Mouse (Mus musculus): ENCODE data around the gene Pm20d1. TPM values are rescaled to one million over a fixed set of nuclear protein-coding genes. Genes with fewer than 3 reads are reported as not detected.
A peak's percentile ranks its signal among the peaks of the same experiment; 100 is the strongest.

The Pm20d1 gene
- polyA plus RNA-seq, 1 experiment from 2014 or later: 0.46 TPM

DNA sequence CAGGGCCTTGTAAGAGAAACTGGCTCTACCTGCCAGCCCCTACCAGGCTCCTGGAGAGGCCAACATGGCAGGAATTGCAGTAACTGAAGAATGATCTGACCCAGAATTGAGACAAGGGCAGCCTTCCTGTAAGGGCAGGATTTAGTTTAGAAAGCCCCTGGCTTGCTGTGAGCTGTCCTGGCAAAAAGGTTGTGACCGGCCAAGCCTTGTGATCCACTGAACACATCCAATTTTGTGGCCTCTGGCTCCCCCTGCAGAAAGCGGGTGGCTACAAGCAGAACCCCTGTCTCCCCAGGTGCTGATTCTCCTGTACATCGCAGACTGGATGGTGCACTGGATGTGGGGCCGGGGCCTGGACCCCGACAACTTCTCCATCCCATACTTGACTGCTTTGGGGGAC is 49.1 kb downstream of the Pm20d1 start:
- no peak overlapping the region for H3K4me2 ChIP-seq (ENCODE audit: low read length)
- no peaks in the 10 kb centered on the region for H3K27me3 ChIP-seq (ENCODE audit: control insufficient read depth, insufficient read depth, low read depth, low read length)
- peaks cover 15% of the 10 kb centered on the region for H3K36me3 ChIP-seq (ENCODE audit: control insufficient read depth, insufficient read depth, low read length)
- H3K9ac ChIP-seq (ENCODE audit: low read depth, low read length): no peak overlapping the region
- no peak overlapping the region for H3K4me3 ChIP-seq (ENCODE audit: low read depth, low read length)
- no peak for ATAC-seq
- H3K9me3 ChIP-seq (replicated peaks; ENCODE audit: control insufficient read depth, low read length, poor library complexity, severe bottlenecking): no peaks in the 10 kb centered on the region
- no peaks in the 10 kb centered on the region for H3K4me1 ChIP-seq (ENCODE audit: control insufficient read depth, insufficient read depth, low read length)
- H3K27ac ChIP-seq (ENCODE audit: low read length): no peak overlapping the region
- 81% methylated on average over 5 of the region's 5 CpGs for WGBS

DNA sequence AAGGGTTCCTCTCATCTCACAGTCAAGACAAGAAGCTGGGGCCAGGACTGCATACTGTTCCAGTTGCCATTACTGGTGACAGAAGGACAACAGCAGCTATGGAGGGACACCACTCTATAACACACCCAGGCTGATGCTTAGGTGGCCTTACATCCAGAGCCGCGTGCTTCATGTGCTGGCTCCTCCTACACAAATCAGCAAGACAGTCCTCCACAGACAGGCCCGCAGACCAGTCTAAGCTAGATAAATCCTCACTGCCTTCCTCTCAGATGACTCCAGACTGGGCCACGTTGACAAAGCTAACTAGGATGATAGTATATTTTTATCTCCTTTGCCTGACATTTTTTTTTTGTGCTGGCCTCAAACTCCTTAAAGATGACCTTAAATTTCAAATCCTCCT is 64.6 kb downstream of the Pm20d1 start:
- Histone ChIP-seq H3K4me1 (ENCODE audit: control insufficient read depth, insufficient read depth, low read length) (no peaks in the 10 kb centered on the region), H3K4me2 (ENCODE audit: low read length) (no peak overlapping the region), H3K36me3 (ENCODE audit: control insufficient read depth, insufficient read depth, low read length) (no peaks in the 10 kb centered on the region), H3K9me3 (replicated peaks; ENCODE audit: control insufficient read depth, low read length, poor library complexity, severe bottlenecking) (no peaks in the 10 kb centered on the region), H3K4me3 (ENCODE audit: low read depth, low read length) (no peak overlapping the region), H3K27me3 (ENCODE audit: control insufficient read depth, insufficient read depth, low read depth, low read length) (no peaks in the 10 kb centered on the region), H3K9ac (ENCODE audit: low read depth, low read length) (no peak overlapping the region), H3K27ac (ENCODE audit: low read length) (no peak overlapping the region)
- WGBS: 91% methylated on average over 4 of the region's 4 CpGs
- no peak for ATAC-seq

DNA sequence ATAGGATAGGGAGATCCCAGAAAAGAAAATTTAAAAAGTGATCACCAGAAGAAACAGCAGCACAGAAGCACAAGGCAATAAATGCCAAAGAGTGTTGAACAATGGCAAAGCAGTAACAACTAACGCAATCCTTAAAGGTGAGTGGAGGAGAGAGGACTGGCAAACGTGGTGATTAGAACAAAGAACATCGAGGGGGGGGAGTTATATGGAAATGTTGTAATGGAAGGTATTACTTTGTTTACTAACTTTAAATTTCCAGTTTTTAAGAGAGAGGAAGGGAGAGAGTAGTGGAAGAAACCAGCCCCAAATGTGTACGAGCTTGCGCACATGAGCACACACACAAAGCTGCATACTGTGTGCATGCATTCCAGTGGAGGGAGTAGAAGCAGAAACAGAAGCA is 68.4 kb downstream of the Pm20d1 start:
- Histone ChIP-seq H3K4me1 (ENCODE audit: control insufficient read depth, insufficient read depth, low read length) (peaks cover 4% of the 10 kb centered on the region; the same call in 1 of the 2 replicates), H3K27ac (ENCODE audit: low read length) (no peak overlapping the region), H3K36me3 (ENCODE audit: control insufficient read depth, insufficient read depth, low read length) (no peaks in the 10 kb centered on the region), H3K9me3 (replicated peaks; ENCODE audit: control insufficient read depth, low read length, poor library complexity, severe bottlenecking) (no peaks in the 10 kb centered on the region), H3K4me3 (ENCODE audit: low read depth, low read length) (no peak overlapping the region), H3K4me2 (ENCODE audit: low read length) (no peak overlapping the region), H3K9ac (ENCODE audit: low read depth, low read length) (no peak overlapping the region), H3K27me3 (ENCODE audit: control insufficient read depth, insufficient read depth, low read depth, low read length) (peaks cover 4% of the 10 kb centered on the region; the same call in 1 of the 2 replicates)
- 85% methylated on average over 5 of the region's 5 CpGs for WGBS
- no peak for ATAC-seq

DNA sequence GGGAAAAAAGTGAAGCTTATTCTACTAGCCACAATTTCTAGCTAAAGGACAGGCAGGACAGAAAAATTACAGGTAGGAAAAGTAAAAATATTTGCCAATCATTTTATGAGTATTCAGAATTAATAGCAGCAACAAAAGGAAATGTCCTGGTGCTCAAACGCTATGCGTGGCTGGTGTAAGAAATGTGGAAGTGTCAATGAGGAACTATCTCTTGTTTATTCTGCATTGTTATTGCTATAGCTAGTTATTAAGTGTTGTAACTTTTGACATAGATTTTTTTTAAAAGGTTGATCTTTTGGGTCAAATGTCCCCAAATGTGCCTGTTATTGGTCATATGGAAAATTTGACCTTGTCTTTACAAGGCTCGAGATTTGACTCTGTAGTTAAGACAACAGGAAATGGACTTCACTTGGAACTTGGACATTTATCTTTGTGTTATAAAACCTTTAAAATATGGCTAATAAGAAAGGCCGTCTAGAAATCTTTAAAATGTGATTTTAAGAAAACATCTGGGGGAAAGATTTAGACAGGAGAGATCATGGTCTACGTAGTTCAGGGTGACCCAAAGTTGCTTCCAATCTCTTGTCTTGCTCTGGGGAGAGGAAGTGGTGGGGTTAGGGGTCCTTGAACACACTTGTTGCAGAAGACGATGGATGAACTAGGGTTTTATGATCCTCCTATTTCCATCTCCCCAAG is 69.3 kb downstream of the Pm20d1 start:
- 78% methylated on average over 6 of the region's 6 CpGs for WGBS
- Histone ChIP-seq H3K27ac (ENCODE audit: low read length) (no peak overlapping the region), H3K4me3 (ENCODE audit: low read depth, low read length) (no peak overlapping the region), H3K9ac (ENCODE audit: low read depth, low read length) (no peak overlapping the region), H3K27me3 (ENCODE audit: control insufficient read depth, insufficient read depth, low read depth, low read length) (peaks cover 4% of the 10 kb centered on the region; the same call in 1 of the 2 replicates), H3K36me3 (ENCODE audit: control insufficient read depth, insufficient read depth, low read length) (no peaks in the 10 kb centered on the region), H3K4me2 (ENCODE audit: low read length) (no peak overlapping the region), H3K9me3 (replicated peaks; ENCODE audit: control insufficient read depth, low read length, poor library complexity, severe bottlenecking) (no peaks in the 10 kb centered on the region), H3K4me1 (ENCODE audit: control insufficient read depth, insufficient read depth, low read length) (peaks cover 4% of the 10 kb centered on the region; the same call in 1 of the 2 replicates)
- 0 out of 2 replicates have a peak, but pooled peaks have one; percentile 50 for ATAC-seq

DNA sequence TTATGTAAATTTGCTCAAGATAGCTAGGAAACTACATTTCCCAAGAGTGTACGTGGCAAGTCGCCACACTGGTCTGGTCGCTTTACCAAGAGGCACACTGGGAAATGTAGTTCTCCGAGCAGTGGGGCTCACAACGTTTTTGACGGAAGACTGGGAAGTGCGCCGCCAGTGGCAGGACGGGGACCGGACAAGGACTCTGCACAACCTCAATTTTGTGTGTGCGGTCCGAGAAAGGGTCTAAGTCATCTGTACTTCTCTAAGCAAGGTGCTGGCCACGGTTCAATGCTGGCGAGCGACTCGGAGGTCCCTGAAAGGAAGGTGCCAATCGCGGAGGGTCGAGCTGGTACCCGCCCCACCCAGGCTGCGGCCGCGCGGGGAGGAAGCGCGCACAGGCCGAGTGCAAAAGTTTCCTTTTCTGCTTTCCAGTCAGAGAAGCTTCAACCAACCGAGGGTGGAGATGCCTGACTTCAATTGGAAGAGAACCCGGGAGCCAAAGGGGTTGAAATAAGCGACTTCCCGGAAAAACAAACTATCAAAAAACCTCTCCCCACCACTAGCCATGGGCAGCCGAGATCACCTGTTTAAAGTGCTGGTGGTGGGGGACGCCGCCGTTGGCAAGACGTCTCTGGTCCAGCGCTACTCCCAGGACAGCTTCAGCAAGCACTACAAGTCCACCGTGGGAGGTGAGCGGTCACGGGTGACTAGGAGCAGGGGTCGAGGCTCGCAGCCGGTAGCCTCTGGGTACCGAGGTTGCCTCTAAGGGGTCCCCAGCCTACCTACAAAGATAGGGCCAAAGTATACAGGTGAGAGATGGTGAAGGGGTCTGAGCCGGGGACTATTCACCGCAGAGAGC is 70.1 kb downstream of the Pm20d1 start, which contains the start of gene Rab29:
TSS of gene Rab29 (plus strand) at position 132 of the 853 bp plus-strand sequence.
- no peaks in the 10 kb centered on the region for H3K36me3 ChIP-seq (ENCODE audit: control insufficient read depth, insufficient read depth, low read length)
- WGBS: under 1% methylated on average over 46 of the region's 46 CpGs
- peak within 1 kb of the TSS; percentile 43 for H3K9ac ChIP-seq (ENCODE audit: low read depth, low read length)
- peaks cover 4% of the 10 kb centered on the region; the same call in 1 of the 2 replicates for H3K4me1 ChIP-seq (ENCODE audit: control insufficient read depth, insufficient read depth, low read length)
- ATAC-seq: peak; percentile 99
- H3K27ac ChIP-seq (ENCODE audit: low read length): no peak within 1 kb of the TSS
- H3K4me3 ChIP-seq (ENCODE audit: low read depth, low read length): peak within 1 kb of the TSS; percentile 57
- H3K27me3 ChIP-seq (ENCODE audit: control insufficient read depth, insufficient read depth, low read depth, low read length): peaks cover 4% of the 10 kb centered on the region; the same call in 1 of the 2 replicates
- H3K4me2 ChIP-seq (ENCODE audit: low read length): peak within 1 kb of the TSS; percentile 91
- H3K9me3 ChIP-seq (replicated peaks; ENCODE audit: control insufficient read depth, low read length, poor library complexity, severe bottlenecking): no peaks in the 10 kb centered on the region

DNA sequence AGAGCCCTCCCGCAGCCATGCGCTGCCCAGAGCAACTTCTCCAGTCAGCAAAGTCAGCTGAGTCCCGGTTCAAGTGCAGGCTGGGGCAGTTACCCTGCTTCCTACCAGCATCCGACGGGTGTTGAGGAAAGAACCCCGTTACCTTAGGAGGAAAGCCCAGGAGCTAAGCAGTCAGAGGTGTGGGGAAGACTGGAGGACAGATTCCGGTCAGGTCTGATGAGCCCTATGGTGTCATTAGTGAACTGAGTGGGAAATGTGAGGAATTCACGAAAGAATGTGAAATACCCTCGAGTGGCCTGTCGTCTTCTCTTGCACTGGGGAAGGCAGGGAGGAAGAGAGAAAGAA is 70.7 kb downstream of the Pm20d1 start:
- Histone ChIP-seq H3K27ac (ENCODE audit: low read length) (no peak overlapping the region), H3K27me3 (ENCODE audit: control insufficient read depth, insufficient read depth, low read depth, low read length) (peaks cover 4% of the 10 kb centered on the region; the same call in 1 of the 2 replicates), H3K9ac (ENCODE audit: low read depth, low read length) (peak overlapping the region; percentile 43; the same call in 1 of the 2 replicates), H3K4me2 (ENCODE audit: low read length) (peak overlapping the region; percentile 91), H3K4me1 (ENCODE audit: control insufficient read depth, insufficient read depth, low read length) (peaks cover 4% of the 10 kb centered on the region; the same call in 1 of the 2 replicates), H3K36me3 (ENCODE audit: control insufficient read depth, insufficient read depth, low read length) (no peaks in the 10 kb centered on the region), H3K4me3 (ENCODE audit: low read depth, low read length) (peak overlapping the region; percentile 57), H3K9me3 (replicated peaks; ENCODE audit: control insufficient read depth, low read length, poor library complexity, severe bottlenecking) (no peaks in the 10 kb centered on the region)
- WGBS: 33% methylated on average over 10 of the region's 10 CpGs
- ATAC-seq: no peak

DNA sequence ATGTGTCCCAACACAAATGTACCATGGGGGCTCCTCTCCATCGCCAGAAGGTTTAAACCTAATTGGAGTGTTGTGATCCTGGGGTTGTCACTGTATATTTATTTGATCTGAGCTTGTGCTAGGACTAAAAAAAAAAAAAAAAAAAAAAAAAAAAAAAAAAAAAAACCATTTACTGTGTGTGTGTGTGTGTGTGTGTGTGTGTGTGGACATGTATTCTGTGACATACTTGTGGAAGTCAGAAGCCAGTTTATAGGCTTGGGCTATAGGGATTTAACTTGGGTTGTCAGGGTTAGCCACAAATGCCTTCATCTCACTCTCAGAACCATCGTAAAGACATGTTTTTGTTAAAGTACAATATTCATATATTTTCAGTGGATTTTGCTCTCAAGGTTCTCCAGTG is 72.4 kb downstream of the Pm20d1 start:
- Histone ChIP-seq H3K4me1 (ENCODE audit: control insufficient read depth, insufficient read depth, low read length) (peaks cover 4% of the 10 kb centered on the region; the same call in 1 of the 2 replicates), H3K9me3 (replicated peaks; ENCODE audit: control insufficient read depth, low read length, poor library complexity, severe bottlenecking) (no peaks in the 10 kb centered on the region), H3K4me3 (ENCODE audit: low read depth, low read length) (no peak overlapping the region), H3K27me3 (ENCODE audit: control insufficient read depth, insufficient read depth, low read depth, low read length) (peaks cover 4% of the 10 kb centered on the region; the same call in 1 of the 2 replicates), H3K4me2 (ENCODE audit: low read length) (no peak overlapping the region), H3K27ac (ENCODE audit: low read length) (no peak overlapping the region), H3K9ac (ENCODE audit: low read depth, low read length) (no peak overlapping the region), H3K36me3 (ENCODE audit: control insufficient read depth, insufficient read depth, low read length) (no peaks in the 10 kb centered on the region)
- no peak for ATAC-seq
- 84% methylated on average over 2 of the region's 2 CpGs for WGBS
